Mouse (Mus musculus) kidney, postnatal 36 days (tissue): ENCODE measurements at regions not wholly inside any gene's neighbourhood (a gene's known extent, or its start where the extent isn't known, plus 50 kb on each side); places are given as distances from the start of the nearest gene placed in this dataset.
A peak's percentile ranks its signal among the peaks of the same experiment; 100 is the strongest.

Experiments
- DNase-seq, 2 experiments: peaks; one replicate each; pipeline ENCODE4 v3.0.0; 2021 to 2022; ENCODE audit warnings: mixed read lengths in 2 of 2

GRCm38 (mm10) chr12:25378036-25378645 is 281.2 kb upstream of the Id2 start:
- DNase-seq = no peak

GRCm38 (mm10) chr12:25376451-25376850 is 279.5 kb upstream of the Id2 start:
- no peak for DNase-seq

- no peak for DNase-seq
Observed at GRCm38 (mm10) chr12:25367541-25367940, 270.6 kb upstream of the Id2 start.

GRCm38 (mm10) chr12:25365600-25366267 is 268.8 kb upstream of the Id2 start:
- DNase-seq = no peak

- DNase-seq = no peak
Observed at GRCm38 (mm10) chr12:25364966-25365568, 268.1 kb upstream of the Id2 start.

GRCm38 (mm10) chr12:25363839-25364238 is 266.9 kb upstream of the Id2 start:
- DNase-seq = no peak

DNA sequence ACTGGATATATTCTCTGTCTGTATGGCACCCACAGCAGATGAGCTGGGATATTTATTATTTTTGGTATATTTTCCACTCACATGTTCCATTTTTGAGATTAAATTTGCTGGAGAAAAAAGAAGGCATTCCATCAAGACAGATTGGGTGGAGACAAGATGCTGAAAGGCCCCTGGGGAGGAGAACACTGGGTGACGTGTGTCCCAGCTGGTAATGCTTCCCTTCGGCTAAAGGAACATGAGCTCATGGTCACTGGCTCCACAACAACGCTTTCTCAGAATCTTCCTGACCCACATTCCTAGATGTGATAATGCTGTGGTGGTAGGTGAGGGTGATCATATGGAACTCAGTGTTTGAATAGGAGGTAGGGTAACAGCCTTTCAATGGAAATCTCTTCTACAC is 266.4 kb upstream of the Id2 start:
- DNase-seq = no peak

DNA sequence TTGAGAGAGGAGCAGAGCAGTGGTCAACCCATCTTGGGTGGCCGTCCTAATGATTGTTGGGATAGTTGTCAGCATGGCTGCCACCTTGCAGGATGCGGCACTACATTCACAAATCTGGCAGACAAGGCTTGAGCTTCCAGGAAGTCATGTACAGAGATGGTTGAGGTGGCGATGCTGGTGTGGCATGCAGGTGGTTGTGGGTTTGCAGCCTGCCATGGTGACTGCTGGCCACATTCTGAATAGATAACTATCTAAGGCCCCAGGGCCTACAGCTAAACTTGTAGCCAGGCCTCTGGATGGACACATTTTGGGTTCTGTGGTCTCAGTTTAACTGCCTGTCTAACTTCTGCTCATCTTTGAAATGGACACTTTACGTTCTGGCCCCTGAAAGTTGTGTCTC is 265.8 kb upstream of the Id2 start:
- no peak for DNase-seq

DNA sequence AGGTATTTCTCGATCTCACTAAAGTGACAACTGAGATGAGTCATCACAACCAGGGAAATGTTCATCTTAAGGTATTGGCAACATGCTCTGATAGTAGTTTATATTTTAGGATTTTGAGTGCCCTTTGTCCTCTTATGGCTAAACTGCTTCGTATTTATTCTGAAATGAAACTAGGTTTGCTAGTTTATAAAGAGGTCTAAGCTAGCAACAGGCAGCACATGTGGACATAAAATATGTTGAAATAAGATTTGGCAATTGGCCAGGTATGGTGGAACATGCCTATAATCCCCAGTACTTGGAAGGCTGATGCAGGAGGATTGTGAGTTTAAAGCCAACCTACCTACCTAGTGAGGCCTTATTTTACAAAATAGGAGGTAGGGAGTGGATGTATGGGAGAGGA is 263.8 kb upstream of the Id2 start:
- no peak for DNase-seq

DNA sequence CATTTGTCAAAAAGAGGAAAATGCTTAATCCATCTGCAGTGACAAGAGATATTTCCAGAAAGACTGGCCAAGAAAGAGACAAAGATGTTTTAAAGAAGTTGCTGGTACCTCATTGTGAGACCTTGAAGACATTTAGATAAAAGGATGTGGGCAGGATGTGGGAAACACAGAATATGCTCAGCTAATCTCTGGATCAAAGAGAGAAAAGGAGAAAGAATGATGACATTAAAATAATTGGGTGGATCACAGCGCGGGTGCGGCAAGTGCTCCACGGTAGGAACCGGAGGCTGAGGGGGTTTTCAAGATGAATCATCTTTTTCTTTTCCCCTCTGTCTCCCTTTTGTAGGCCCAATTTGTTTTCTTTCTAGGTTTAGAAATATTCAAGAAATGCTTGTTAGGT is 263.0 kb upstream of the Id2 start:
- no peak for DNase-seq

GRCm38 (mm10) chr12:25358846-25359525 is 262.0 kb upstream of the Id2 start:
- DNase-seq = no peak

GRCm38 (mm10) chr12:25356774-25357173 is 259.8 kb upstream of the Id2 start:
- DNase-seq = no peak

DNA sequence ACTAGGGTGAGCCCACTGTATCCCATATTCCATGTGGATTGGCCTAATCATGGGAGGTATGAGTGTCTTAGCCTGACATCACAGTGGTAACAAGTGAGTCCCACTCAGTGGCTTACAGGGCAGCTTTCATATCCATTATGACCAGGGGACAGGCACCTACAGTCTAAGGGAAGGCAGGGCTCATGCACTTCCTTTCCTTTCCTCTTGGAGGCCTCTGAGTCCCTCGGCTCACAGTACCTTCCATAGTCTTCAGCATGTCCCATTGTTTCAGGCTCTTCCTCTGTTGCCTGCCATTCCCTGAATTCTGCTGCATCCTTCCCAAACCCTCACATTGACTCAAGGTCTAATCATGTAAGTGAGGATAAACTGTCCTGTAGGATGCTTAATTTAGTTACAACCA is 258.3 kb upstream of the Id2 start:
- no peak for DNase-seq

GRCm38 (mm10) chr12:25353402-25353896 is 256.5 kb upstream of the Id2 start:
- no peak for DNase-seq

DNA sequence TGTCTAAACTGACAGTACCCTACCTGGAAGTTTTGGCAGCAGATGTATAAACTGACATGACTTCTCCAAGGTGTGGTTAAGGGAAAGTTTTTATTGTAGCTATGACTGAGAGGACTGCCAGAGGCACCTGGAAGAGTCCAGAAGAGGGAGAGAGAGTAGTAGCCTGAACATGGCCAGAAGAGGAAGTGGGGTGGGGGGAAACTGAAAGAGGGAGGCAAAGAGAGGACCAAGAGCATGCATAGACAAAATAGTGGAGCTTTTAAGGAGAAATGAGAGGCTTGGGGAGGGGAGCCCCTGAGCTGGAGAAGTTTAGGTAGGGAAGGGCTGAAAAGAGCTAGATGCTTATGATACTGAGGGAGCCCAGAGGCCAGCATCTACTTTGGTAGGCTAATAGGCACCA is 255.2 kb upstream of the Id2 start:
- no peak for DNase-seq

- DNase-seq = no peak
Observed at GRCm38 (mm10) chr12:25344354-25344753, 247.4 kb upstream of the Id2 start.

DNA sequence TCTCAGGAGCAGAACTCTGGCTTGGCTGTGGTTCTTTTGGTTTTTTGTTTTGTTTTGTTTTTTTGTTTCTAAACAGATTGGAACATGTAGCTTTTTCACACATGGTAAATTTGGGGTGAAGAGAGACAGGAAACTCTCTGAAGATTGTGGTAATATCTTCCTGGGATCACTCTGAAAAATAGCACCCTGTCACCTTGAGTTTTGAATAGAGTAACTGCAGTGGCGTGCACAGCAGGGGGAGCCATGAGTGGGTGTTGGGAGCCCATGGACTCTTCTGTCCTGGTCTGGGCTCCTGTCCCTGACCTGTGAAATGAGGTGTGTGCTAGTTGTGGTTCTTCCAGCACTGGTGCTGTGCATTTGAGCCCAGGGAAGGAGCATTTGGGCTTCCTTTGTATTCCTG is 241.8 kb upstream of the Id2 start:
- peak in 1 of 2 experiments; percentile 15 for DNase-seq

GRCm38 (mm10) chr12:25335930-25336329 is 239.0 kb upstream of the Id2 start:
- DNase-seq = no peak

DNA sequence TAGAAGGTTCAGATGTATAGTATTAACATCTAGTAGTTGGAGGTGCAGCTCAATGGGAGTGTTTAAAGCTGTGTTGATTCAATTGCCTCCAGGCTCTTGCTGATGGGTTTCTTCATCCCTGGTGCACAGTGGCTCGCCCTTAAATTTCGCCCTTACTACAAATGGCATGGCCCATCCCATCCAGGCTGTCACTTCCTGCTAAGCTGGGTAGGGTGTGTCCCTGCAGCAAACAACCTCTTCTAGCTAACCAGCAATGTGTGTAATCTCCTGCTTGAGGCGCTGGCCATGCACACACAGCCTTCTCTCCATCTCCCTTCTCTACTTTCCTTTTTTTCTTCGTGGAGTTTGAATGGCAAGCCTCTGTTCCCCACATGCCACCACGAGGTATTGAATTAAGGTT is 238.1 kb upstream of the Id2 start:
- no peak for DNase-seq

- no peak for DNase-seq
Observed at GRCm38 (mm10) chr12:25332384-25333035, 235.6 kb upstream of the Id2 start.

- peak in 1 of 2 experiments; percentile 10 for DNase-seq
Observed at GRCm38 (mm10) chr12:25330004-25330708, 233.2 kb upstream of the Id2 start.

DNA sequence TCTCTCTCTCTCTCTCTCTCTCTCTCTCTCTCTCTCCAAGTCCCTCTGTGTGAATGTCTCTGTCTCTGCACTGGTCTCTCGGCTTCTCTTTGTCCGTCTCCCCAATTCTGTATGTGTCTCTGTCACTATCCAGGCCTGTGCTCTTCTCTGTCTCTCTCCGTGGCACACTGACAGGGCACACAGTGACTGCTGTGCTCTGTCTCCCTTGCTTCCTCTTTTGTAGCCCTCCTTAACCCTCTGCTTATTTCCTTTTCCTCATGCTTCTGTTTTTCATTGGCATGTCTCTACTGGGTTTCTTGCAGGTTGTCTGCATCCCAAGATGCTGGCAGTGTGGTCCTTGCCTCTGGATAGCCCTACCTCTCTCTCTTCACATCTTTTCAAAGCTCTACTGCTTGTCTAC is 229.0 kb upstream of the Id2 start:
- DNase-seq = no peak

- no peak for DNase-seq
Observed at GRCm38 (mm10) chr12:25323171-25323570, 226.2 kb upstream of the Id2 start.
